Mouse (Mus musculus): ENCODE results near the gene Arhgap1. TPM values are rescaled to one million over a fixed set of nuclear protein-coding genes. Genes with fewer than 3 reads are reported as not detected.

The Arhgap1 gene
- total RNA-seq, 2 experiments from 2014 or later = 74.2 to 80.4 TPM

- no peak for TF ChIP-seq CTCF (IDR thresholded peaks at IDR 0.05)
- Histone ChIP-seq H3K27ac (no peak overlapping the region), H3K4me3 (no peak overlapping the region)
- intact Hi-C loops (cut with DNase I) = no loop called here
- DNase-seq (ENCODE audit: extremely low spot score in 1 of 2, low spot score in 2 of 2) = no peak
Observed at GRCm38 (mm10) chr2:91633334-91633977, 16.2 kb upstream of the Arhgap1 start.

GRCm38 (mm10) chr2:91634841-91635240 is 14.8 kb upstream of the Arhgap1 start:
- DNase-seq (ENCODE audit: extremely low spot score in 1 of 2, low spot score in 2 of 2) = no peak
- no peak overlapping the region for H3K27ac ChIP-seq
- intact Hi-C loops (cut with DNase I) = no loop called here
- no peak overlapping the region for H3K4me3 ChIP-seq
- TF ChIP-seq CTCF (IDR thresholded peaks at IDR 0.05) = no peak

DNA sequence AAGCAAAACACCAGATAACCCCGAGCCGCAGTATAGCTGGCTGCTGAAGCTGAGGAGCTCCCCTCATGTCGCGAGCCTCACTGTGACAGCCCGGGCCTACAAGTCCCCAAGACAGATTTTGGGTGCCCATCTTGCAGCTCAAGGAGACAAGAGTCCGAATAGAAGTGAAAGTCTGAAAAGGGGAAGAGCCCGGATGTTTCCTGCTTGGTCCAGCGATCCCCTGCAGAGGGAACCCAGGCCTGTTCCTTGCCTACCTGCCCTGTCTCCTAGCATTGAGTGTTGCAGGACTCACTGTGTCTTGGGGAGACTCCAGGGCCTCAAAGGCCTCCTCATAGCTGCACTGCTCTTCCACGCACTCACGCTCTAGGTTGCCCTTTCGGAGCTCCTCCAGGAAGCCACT is 14.2 kb upstream of the Arhgap1 start:
- DNase-seq (ENCODE audit: extremely low spot score in 1 of 2, low spot score in 2 of 2) = no peak
- intact Hi-C loops (cut with DNase I) = no loop called here
- TF ChIP-seq CTCF (IDR thresholded peaks at IDR 0.05) = no peak; the same call in 1 of the 2 replicates
- Histone ChIP-seq H3K27ac (no peak overlapping the region), H3K4me3 (no peak overlapping the region)

- DNase-seq (ENCODE audit: extremely low spot score in 1 of 2, low spot score in 2 of 2) = no peak
Observed at GRCm38 (mm10) chr2:91636229-91636628, 13.4 kb upstream of the Arhgap1 start, which contains the start of gene F2. Gene F2, minus strand, starts transcription at chr2:91636414.

GRCm38 (mm10) chr2:91636727-91637338 is 12.8 kb upstream of the Arhgap1 start:
- no peak for DNase-seq (ENCODE audit: extremely low spot score in 1 of 2, low spot score in 2 of 2)
- TF ChIP-seq CTCF (IDR thresholded peaks at IDR 0.05) = no peak
- intact Hi-C loops (cut with DNase I) = no loop called here
- Histone ChIP-seq H3K27ac (no peak overlapping the region), H3K4me3 (no peak overlapping the region)

More at GRCm38 (mm10) chr2:91636229-91636628, 13.4 kb upstream of the Arhgap1 start, which contains the start of gene F2:
- no peak within 1 kb of the TSS for H3K4me3 ChIP-seq
- intact Hi-C loops (cut with DNase I) = no loop called here
- TF ChIP-seq CTCF (IDR thresholded peaks at IDR 0.05) = no peak
- no peak within 1 kb of the TSS for H3K27ac ChIP-seq

DNA sequence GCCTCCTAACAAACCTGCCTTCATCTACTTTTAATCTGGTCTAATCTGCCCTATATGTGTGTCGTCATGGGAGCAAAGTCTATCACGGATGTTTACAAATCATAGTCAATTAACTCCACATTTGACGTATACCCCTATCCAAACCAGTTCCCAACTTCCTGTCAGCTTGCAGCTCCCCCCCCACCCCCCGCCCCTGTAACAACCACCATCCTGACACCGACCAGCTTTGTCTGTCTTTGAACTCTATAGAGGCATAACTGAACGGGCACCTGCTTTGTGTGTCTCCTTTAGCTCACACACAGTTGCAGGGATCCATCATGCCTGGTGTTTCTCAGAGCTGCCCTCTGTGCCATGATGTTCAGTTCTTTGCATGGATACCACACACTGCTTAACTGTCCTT is 10.7 kb upstream of the Arhgap1 start:
- no peak overlapping the region for H3K4me3 ChIP-seq
- intact Hi-C loops (cut with DNase I) = no loop called here
- TF ChIP-seq CTCF (IDR thresholded peaks at IDR 0.05) = no peak
- no peak for DNase-seq (ENCODE audit: extremely low spot score in 1 of 2, low spot score in 2 of 2)
- no peak overlapping the region for H3K27ac ChIP-seq

DNA sequence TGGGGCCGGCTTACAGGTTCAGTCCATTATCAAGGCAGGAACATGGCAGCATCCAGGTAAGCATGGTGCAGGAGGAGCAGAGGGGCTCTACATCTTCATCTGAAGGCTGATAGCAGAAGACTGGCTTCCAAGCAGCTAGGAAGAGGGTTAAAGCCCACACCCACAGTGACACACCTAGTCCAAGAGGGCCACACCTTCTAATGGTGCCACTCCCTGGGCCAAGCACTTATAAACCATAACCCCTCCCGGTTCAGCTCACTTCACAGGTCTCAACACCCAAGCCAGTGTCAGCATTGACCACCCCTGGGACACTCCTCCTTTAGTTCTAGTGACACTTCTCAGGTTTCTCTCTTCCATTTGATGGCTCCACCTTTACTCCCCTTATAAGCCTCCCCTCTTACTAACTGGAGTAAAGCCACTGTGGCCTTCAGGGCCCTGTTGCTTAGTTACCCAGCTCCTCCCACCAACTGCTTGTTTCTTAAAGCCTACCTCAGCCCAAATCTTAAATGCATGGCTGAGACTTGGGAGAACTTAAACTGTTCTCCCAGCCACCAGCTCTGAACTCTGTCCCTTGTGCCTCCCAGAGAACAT is 6.7 kb upstream of the Arhgap1 start:
- TF ChIP-seq CTCF (IDR thresholded peaks at IDR 0.05) = no peak
- Histone ChIP-seq H3K27ac (no peak overlapping the region), H3K4me3 (no peak overlapping the region)
- intact Hi-C loops (cut with DNase I) = no loop called here
- no peak for DNase-seq (ENCODE audit: extremely low spot score in 1 of 2, low spot score in 2 of 2)

- TF ChIP-seq CTCF (IDR thresholded peaks at IDR 0.05) = no peak
- H3K4me3 ChIP-seq = no peak overlapping the region
- intact Hi-C loops (cut with DNase I) = no loop called here
- no peak overlapping the region for H3K27ac ChIP-seq
- no peak for DNase-seq (ENCODE audit: extremely low spot score in 1 of 2, low spot score in 2 of 2)
Observed at GRCm38 (mm10) chr2:91644021-91644420, 5.6 kb upstream of the Arhgap1 start.

DNA sequence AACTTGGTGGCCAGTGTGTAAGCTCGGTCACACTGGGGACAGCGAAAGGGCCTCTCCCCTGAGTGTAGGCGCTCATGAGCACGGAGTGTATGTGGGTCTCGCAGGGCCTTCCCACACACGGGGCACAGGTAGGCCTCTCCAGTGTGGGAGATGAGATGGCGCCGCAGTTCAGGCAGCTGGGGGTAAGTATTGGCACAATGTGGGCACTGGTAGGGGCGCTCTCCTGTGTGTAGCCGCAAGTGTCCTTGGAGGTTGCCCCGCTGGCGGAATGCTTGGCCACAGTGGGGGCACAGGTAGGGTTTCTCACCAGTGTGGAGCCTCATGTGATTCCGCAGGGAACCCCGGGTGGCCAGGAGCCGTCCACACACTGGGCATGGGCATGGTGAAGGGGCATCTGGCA is 4.3 kb upstream of the Arhgap1 start:
- DNase-seq (ENCODE audit: extremely low spot score in 1 of 2, low spot score in 2 of 2) = no peak
- no peak for TF ChIP-seq CTCF (IDR thresholded peaks at IDR 0.05)
- H3K27ac ChIP-seq = no peak overlapping the region
- H3K4me3 ChIP-seq = no peak overlapping the region
- intact Hi-C loops (cut with DNase I) = no loop called here

DNA sequence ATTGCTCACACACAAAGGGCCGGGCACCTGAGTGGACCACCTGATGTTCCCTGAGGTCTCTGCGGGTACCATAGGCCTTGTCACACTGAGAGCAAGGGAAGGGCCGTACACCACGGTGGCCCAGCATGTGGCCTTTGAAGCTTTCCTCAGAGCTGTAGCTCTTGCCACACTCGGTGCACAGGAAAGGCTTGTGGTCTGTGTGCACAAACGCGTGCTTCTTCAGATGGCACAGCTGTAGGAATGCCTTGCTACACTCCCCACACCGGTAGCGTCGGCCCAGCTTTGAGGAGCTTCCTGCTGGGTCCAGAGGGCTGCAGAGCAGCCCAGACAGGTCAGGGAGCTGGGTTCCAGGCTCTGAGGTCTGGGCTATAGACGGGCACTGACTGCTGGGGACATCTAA is 3.8 kb upstream of the Arhgap1 start:
- DNase-seq (ENCODE audit: extremely low spot score in 1 of 2, low spot score in 2 of 2) = no peak
- no peak overlapping the region for H3K27ac ChIP-seq
- no peak for TF ChIP-seq CTCF (IDR thresholded peaks at IDR 0.05)
- no peak overlapping the region for H3K4me3 ChIP-seq
- intact Hi-C loops (cut with DNase I) = no loop called here

GRCm38 (mm10) chr2:91646733-91647132 is 2.9 kb upstream of the Arhgap1 start:
- peak; percentile 38 to 48 for DNase-seq (ENCODE audit: extremely low spot score in 1 of 2, low spot score in 2 of 2)
- intact Hi-C loops (cut with DNase I) = no loop called here
- peak; percentile 74 for TF ChIP-seq CTCF (IDR thresholded peaks at IDR 0.05)
- Histone ChIP-seq H3K27ac (no peak overlapping the region), H3K4me3 (no peak overlapping the region)

DNA sequence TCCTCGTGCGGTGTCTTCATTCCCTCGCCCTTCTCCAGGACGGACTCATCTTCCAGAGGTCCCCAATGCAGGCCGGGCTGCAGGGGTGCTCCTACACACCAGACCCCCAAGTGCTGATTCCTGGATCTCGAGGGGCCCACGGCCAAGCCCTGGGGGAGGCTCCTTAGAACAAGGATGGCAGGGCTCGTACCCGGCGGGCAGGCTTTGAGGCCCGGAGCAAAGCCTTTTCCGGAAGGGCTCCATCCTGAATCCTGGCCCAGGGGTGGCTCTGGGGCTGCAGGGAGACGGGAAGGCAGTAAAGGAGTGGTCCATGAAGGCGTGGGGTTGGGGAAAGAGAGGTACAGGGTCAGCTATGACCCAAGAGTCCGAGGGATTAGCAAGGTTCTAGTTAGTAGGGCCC is 508 bp upstream of the Arhgap1 start:
- TF ChIP-seq CTCF (IDR thresholded peaks at IDR 0.05) = no peak
- DNase-seq (ENCODE audit: extremely low spot score in 1 of 2, low spot score in 2 of 2) = no peak
- Histone ChIP-seq H3K27ac (peak overlapping the region; percentile 98), H3K4me3 (peak overlapping the region; percentile 69)
- intact Hi-C loops (cut with DNase I) = no loop called here

All from left cerebral cortex, adult 2 months (tissue).